Mouse (Mus musculus): Measurements from ENCODE around the gene Ccdc83. TPM values are rescaled to one million over a fixed set of nuclear protein-coding genes. Genes with fewer than 3 reads are reported as not detected.

Gene Ccdc83
- total RNA-seq (2014; rRNA removed), result not detected in 2 replicates
- polyA plus RNA-seq (2012; rRNA removed), result not detected in 2 replicates

DNA sequence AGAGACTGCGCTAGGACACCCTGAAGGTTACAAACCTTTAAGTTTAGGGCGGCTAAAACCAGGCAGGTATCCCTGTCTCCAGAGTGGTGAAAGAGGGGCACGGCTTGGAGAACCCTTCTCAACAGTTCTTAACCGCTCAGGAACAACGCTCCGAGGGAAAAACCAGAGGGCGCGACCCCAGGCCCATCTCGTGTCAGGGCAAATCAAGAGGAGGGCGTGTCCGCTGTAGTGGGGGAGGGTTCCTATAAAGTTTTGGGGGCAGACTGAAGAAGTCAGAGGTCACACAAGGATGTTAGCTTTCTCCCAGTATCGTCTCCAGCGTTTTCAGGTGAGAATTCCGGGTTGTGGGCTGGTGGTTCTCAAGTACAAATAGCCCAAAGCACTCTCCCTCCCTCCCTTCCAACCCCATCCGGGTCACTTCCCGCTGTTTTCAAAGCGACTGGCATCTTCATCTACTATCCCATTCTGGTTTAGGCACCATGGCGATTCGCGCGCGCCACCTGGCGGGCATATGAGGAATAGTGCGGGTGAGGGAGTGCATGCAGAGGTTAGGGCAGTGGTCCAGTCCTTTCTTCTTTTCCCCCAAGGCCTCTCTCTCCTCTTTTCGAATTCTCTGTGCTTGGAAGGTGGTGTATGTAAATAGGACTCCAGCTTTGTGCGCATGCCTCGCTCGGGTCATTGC, at the start of gene Ccdc83:
TSS of gene Ccdc83 (minus strand) at position 489 of the 682 bp plus-strand sequence.
- no peak for TF ChIP-seq POLR2A (IDR thresholded peaks at IDR 0.05; ENCODE audit: extremely low read depth, insufficient read depth, low read length)
- peak; percentile 98 for TF ChIP-seq CTCF (IDR thresholded peaks at IDR 0.05; ENCODE audit: low read depth, low read length)
- Histone ChIP-seq H3K4me1 (ENCODE audit: control insufficient read depth, insufficient read depth, low read length) (no peaks in the 10 kb centered on the region; the same call in 1 of the 2 replicates), H3K27me3 (ENCODE audit: control insufficient read depth, insufficient read depth, low read length) (no peaks in the 10 kb centered on the region; the same call in 1 of the 2 replicates), H3K9ac (ENCODE audit: low read depth, low read length) (no peak within 1 kb of the TSS), H3K4me3 (ENCODE audit: insufficient read depth, low read depth, low read length) (no peak within 1 kb of the TSS), H3K36me3 (ENCODE audit: control insufficient read depth, insufficient read depth, low read length) (no peaks in the 10 kb centered on the region), H3K79me2 (ENCODE audit: control insufficient read depth, insufficient read depth, low read length) (no peaks in the 10 kb centered on the region), H3K27ac (replicated peaks; ENCODE audit: insufficient read depth, low read depth, low read length) (no peak within 1 kb of the TSS)
- DNase-seq (ENCODE audit: extremely low read depth, low read depth, low spot score), result peak; percentile 25
- WGBS, result 6% methylated on average over 28 of the region's 28 CpGs

DNA sequence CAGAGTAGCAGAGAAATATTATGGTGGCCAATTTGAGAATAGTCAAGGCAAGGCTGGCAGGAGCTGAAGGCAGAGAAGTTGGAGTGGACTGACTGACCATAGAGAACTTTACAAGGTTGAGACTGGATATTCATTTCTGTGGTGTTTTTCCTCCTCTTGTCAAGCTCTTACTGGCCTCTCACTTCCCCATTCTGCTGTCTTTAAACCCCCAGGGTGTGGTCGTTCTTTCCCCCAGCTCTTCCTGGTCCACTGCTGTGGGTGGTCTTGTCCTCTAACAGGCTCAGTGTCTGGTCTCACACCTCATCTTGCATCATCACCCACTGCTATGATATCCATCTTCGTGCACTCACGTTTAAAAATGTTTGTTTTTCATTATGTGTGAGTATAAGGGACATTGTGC, 47.8 kb upstream of the Ccdc83 start:
- Histone ChIP-seq H3K4me3 (ENCODE audit: insufficient read depth, low read depth, low read length) (no peak overlapping the region), H3K9ac (ENCODE audit: low read depth, low read length) (no peak overlapping the region), H3K27me3 (ENCODE audit: control insufficient read depth, insufficient read depth, low read length) (no peaks in the 10 kb centered on the region), H3K36me3 (ENCODE audit: control insufficient read depth, insufficient read depth, low read length) (no peaks in the 10 kb centered on the region), H3K27ac (replicated peaks; ENCODE audit: insufficient read depth, low read depth, low read length) (no peak overlapping the region), H3K79me2 (ENCODE audit: control insufficient read depth, insufficient read depth, low read length) (no peaks in the 10 kb centered on the region), H3K4me1 (ENCODE audit: control insufficient read depth, insufficient read depth, low read length) (no peaks in the 10 kb centered on the region)
- DNase-seq (ENCODE audit: extremely low read depth, low read depth, low spot score), result no peak
- WGBS, result 60% methylated on average over 3 of the region's 3 CpGs
- no peak for TF ChIP-seq CTCF (IDR thresholded peaks at IDR 0.05; ENCODE audit: low read depth, low read length)
- no peak for TF ChIP-seq POLR2A (IDR thresholded peaks at IDR 0.05; ENCODE audit: extremely low read depth, insufficient read depth, low read length)

DNA sequence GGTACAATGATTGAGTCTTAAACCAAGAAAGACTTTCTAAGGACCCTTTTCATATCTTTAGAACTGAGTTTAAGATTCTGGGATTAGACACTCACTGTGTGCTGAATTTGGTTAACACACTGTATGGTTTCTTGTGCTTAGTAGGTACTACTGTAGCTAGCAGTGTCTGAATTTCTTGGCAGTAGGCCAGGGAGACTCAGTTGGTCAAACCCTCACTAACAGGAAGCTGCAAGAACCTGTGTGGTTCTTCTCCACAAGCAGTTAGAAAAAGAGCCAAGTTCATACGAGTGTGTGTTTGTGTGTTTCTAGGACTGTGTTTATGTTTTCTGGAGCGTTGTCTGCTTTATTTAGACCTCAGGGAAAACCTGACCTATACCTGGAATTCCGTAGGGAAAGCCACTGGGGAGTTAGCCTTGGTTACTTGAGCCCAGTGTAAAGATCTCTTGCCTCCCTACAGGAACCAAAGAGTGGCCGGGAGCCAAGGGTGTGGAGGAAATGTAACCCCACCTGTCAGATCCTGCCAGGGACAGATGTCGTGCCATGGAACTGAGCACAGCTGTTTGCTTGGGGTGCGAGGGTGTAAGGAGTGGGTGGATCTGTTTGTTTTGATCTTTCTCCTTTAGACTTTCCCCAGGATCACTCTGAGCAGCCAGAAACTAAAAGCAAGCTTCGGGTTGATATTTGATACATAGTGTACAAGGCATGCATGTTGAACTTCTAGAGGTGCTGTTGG, 46.7 kb upstream of the Ccdc83 start:
- no peaks in the 10 kb centered on the region for H3K4me1 ChIP-seq (ENCODE audit: control insufficient read depth, insufficient read depth, low read length)
- 40% methylated on average over 7 of the region's 7 CpGs for WGBS
- H3K4me3 ChIP-seq (ENCODE audit: insufficient read depth, low read depth, low read length), result no peak overlapping the region
- TF ChIP-seq CTCF (IDR thresholded peaks at IDR 0.05; ENCODE audit: low read depth, low read length) (no peak), POLR2A (IDR thresholded peaks at IDR 0.05; ENCODE audit: extremely low read depth, insufficient read depth, low read length) (no peak)
- no peaks in the 10 kb centered on the region for H3K27me3 ChIP-seq (ENCODE audit: control insufficient read depth, insufficient read depth, low read length)
- H3K27ac ChIP-seq (replicated peaks; ENCODE audit: insufficient read depth, low read depth, low read length), result no peak overlapping the region
- DNase-seq (ENCODE audit: extremely low read depth, low read depth, low spot score), result no peak
- H3K79me2 ChIP-seq (ENCODE audit: control insufficient read depth, insufficient read depth, low read length), result no peaks in the 10 kb centered on the region
- H3K36me3 ChIP-seq (ENCODE audit: control insufficient read depth, insufficient read depth, low read length), result no peaks in the 10 kb centered on the region
- H3K9ac ChIP-seq (ENCODE audit: low read depth, low read length), result no peak overlapping the region

DNA sequence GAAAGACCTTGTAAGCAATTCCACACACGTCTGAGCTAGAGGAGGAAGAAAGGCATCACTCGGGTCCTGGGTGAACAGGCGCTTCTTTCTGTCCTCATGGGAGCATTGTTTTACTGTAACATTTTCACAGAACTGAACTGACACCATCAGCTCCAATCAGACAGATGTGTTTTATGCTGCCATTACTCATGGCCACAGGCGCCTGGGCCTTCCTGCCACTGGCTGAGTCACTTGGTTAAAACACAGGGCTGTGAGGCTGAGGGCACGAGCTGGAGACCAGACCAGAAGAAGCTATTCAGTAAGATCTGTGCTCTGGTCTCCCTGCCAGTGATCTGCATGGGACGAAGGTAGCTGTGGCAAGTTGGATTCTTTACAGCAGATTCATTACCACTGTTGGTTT, 42.4 kb upstream of the Ccdc83 start:
- Histone ChIP-seq H3K4me3 (ENCODE audit: insufficient read depth, low read depth, low read length) (no peak overlapping the region), H3K36me3 (ENCODE audit: control insufficient read depth, insufficient read depth, low read length) (no peaks in the 10 kb centered on the region), H3K4me1 (ENCODE audit: control insufficient read depth, insufficient read depth, low read length) (no peaks in the 10 kb centered on the region), H3K79me2 (ENCODE audit: control insufficient read depth, insufficient read depth, low read length) (no peaks in the 10 kb centered on the region), H3K27ac (replicated peaks; ENCODE audit: insufficient read depth, low read depth, low read length) (no peak overlapping the region), H3K9ac (ENCODE audit: low read depth, low read length) (no peak overlapping the region), H3K27me3 (ENCODE audit: control insufficient read depth, insufficient read depth, low read length) (peaks cover 3% of the 10 kb centered on the region; the same call in 1 of the 2 replicates)
- 82% methylated on average over 6 of the region's 6 CpGs for WGBS
- TF ChIP-seq POLR2A (IDR thresholded peaks at IDR 0.05; ENCODE audit: extremely low read depth, insufficient read depth, low read length), result no peak
- TF ChIP-seq CTCF (IDR thresholded peaks at IDR 0.05; ENCODE audit: low read depth, low read length), result no peak
- no peak for DNase-seq (ENCODE audit: extremely low read depth, low read depth, low spot score)

DNA sequence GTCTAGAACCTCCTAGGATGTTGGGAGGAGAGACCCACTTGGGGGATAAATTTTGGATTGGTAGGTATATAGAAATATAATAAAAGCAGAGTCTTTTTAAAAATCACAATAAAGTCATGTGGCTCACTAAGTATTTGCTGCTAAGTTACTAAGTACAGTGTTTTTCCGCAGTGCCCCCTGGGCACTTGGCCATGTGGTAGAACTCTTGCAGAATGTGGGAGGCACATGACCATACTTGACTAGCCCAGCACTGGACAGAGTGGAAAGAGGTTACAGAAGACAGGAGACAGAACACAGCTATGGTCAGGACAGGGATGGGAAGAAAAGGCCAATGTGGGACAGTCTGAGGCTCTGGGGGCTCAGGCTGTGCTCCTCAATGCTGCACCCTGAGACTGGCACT, 41.4 kb upstream of the Ccdc83 start:
- H3K9ac ChIP-seq (ENCODE audit: low read depth, low read length), result no peak overlapping the region
- no peak for DNase-seq (ENCODE audit: extremely low read depth, low read depth, low spot score)
- H3K4me1 ChIP-seq (ENCODE audit: control insufficient read depth, insufficient read depth, low read length), result peaks cover 2% of the 10 kb centered on the region; the same call in 1 of the 2 replicates
- no peak overlapping the region for H3K27ac ChIP-seq (replicated peaks; ENCODE audit: insufficient read depth, low read depth, low read length)
- peaks cover 10% of the 10 kb centered on the region; the same call in 1 of the 2 replicates for H3K27me3 ChIP-seq (ENCODE audit: control insufficient read depth, insufficient read depth, low read length)
- no peak overlapping the region for H3K4me3 ChIP-seq (ENCODE audit: insufficient read depth, low read depth, low read length)
- TF ChIP-seq POLR2A (IDR thresholded peaks at IDR 0.05; ENCODE audit: extremely low read depth, insufficient read depth, low read length), result no peak
- TF ChIP-seq CTCF (IDR thresholded peaks at IDR 0.05; ENCODE audit: low read depth, low read length), result no peak
- 89% methylated on average over 1 of the region's 1 CpGs for WGBS
- no peaks in the 10 kb centered on the region for H3K79me2 ChIP-seq (ENCODE audit: control insufficient read depth, insufficient read depth, low read length)
- no peaks in the 10 kb centered on the region for H3K36me3 ChIP-seq (ENCODE audit: control insufficient read depth, insufficient read depth, low read length)

Measured in liver, adult 2 months (tissue).